Comparison of ENCODE assay signal across 11 mouse cellular contexts in the genomic region with DNA sequence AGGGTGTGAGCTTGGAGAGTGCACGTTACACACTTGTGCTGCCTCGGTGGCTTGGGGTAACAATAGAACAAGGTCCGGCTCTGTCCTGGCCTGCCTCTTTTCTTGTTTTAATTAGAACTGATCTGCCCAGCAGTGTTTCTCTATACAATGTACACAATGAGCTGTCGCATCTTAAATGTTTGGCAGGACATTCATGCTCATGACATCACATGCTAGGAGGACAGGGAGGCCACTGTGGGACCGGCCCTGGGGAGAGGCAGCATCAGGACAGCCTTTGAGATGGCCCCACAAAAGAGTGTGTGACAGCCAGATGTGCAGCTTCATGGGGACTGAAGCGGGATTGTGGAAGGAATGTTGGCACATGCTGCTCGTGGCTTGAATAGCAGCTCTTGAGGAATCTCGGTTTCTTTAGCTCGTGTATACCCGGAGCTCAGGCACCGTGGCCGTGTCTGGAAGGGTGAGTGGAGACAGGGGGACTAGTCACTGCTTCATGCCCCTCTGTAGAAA. TPM values are rescaled to one million over a fixed set of nuclear protein-coding genes. Genes with fewer than 3 reads are reported as not detected.
DNase-seq lines count a peak whose midpoint lies in the region; ATAC-seq and TF ChIP-seq lines count a peak whose summit lies in the region.
"Had no signal": no experiment of that assay in that cellular context is flagged by ENCODE, and none has a peak within 500 bp of the region (broad histone marks: within the 10 kb centered on the region; RNA-seq: fewer than 3 reads in every experiment).

No protein-coding gene starts in this region.

- no peak overlapping the region for H3K4me3 ChIP-seq in kidney, postnatal 0 days (replicated peaks; ENCODE audit: low read depth, low read length)
- no peak overlapping the region for H3K4me3 ChIP-seq in embryonic facial prominence, embryonic 15.5 days (replicated peaks)
- no peak overlapping the region for H3K4me3 ChIP-seq in midbrain, embryonic 12.5 days

- H3K4me1 ChIP-seq in kidney, postnatal 0 days (replicated peaks; ENCODE audit: insufficient read depth, low read length), result no peaks in the 10 kb centered on the region
- H3K4me1 ChIP-seq in embryonic facial prominence, embryonic 15.5 days, result peaks cover 18% of the 10 kb centered on the region
- H3K4me1 ChIP-seq in midbrain, embryonic 12.5 days, result peaks cover 13% of the 10 kb centered on the region

- H3K4me2 ChIP-seq in kidney, postnatal 0 days (ENCODE audit: low read length), result no peak overlapping the region
- no peak overlapping the region for H3K4me2 ChIP-seq in embryonic facial prominence, embryonic 15.5 days (replicated peaks)
- no peak overlapping the region for H3K4me2 ChIP-seq in midbrain, embryonic 12.5 days (replicated peaks)

- no peak for TF ChIP-seq CTCF in kidney, postnatal 0 days (IDR thresholded peaks at IDR 0.05; ENCODE audit: low read depth)

- H3K9me3 ChIP-seq in kidney, postnatal 0 days (replicated peaks; ENCODE audit: low read length), result no peaks in the 10 kb centered on the region
- no peaks in the 10 kb centered on the region for H3K9me3 ChIP-seq in embryonic facial prominence, embryonic 15.5 days (replicated peaks)
- H3K9me3 ChIP-seq in midbrain, embryonic 12.5 days, result no peaks in the 10 kb centered on the region

- DNase-seq in kidney, postnatal 0 days (ENCODE audit: low spot score), result peak; percentile 66
- no peak for DNase-seq in kidney, postnatal 36 days
- DNase-seq in frontal cortex, postnatal 36 days (ENCODE audit: low spot score in 2 of 2), result peak; percentile 26 to 28
- DNase-seq in adrenal gland, postnatal 25 days, result no peak
- no peak for DNase-seq in adipocyte (ENCODE audit: low spot score)
- DNase-seq in spleen, adult 18-20 months, result no peak
- DNase-seq: cerebellum, adult 8-10 months had no signal

- 63% methylated on average over 12 of the region's 12 CpGs for WGBS in kidney, postnatal 0 days
- WGBS in embryonic facial prominence, embryonic 15.5 days, result 22% methylated on average over 12 of the region's 12 CpGs
- 37% methylated on average over 12 of the region's 12 CpGs for WGBS in midbrain, embryonic 12.5 days

- no peak overlapping the region for H3K9ac ChIP-seq in kidney, postnatal 0 days (ENCODE audit: low read depth, low read length)
- H3K9ac ChIP-seq in embryonic facial prominence, embryonic 15.5 days, result no peak overlapping the region
- no peak overlapping the region for H3K9ac ChIP-seq in midbrain, embryonic 12.5 days (replicated peaks)

- H3K36me3 ChIP-seq in kidney, postnatal 0 days (ENCODE audit: insufficient read depth, low read length), result no peaks in the 10 kb centered on the region
- no peaks in the 10 kb centered on the region for H3K36me3 ChIP-seq in embryonic facial prominence, embryonic 15.5 days
- no peaks in the 10 kb centered on the region for H3K36me3 ChIP-seq in midbrain, embryonic 12.5 days

- no peak for ATAC-seq in kidney, postnatal 0 days (replicated peaks; ENCODE audit: low FRiP score, low read depth)
- 0 out of 2 replicates have a peak, but pooled peaks have one; percentile 31 for ATAC-seq in embryonic facial prominence, embryonic 15.5 days (ENCODE audit: insufficient number of reproducible peaks, low FRiP score, low TSS enrichment, low read depth)
- ATAC-seq in midbrain, embryonic 12.5 days (ENCODE audit: low FRiP score, low read depth), result peak; percentile 61

- H3K27ac ChIP-seq in kidney, postnatal 0 days, result peak overlapping the region; percentile 40; the same call in 1 of the 2 replicates
- peak overlapping the region; percentile 58 for H3K27ac ChIP-seq in embryonic facial prominence, embryonic 15.5 days (replicated peaks)
- no peak overlapping the region for H3K27ac ChIP-seq in midbrain, embryonic 12.5 days (replicated peaks)

- no peaks in the 10 kb centered on the region for H3K27me3 ChIP-seq in kidney, postnatal 0 days (ENCODE audit: insufficient read depth, low read length)
- H3K27me3 ChIP-seq in embryonic facial prominence, embryonic 15.5 days, result no peaks in the 10 kb centered on the region
- H3K27me3 ChIP-seq in midbrain, embryonic 12.5 days, result no peaks in the 10 kb centered on the region

RNA-seq across cellular contexts. Expression of a gene that starts 16.7 kb away (rescaled TPM):
- 61.6 and 67.6 TPM in 2 replicates for polyA plus RNA-seq in kidney, postnatal 0 days (2015; fragmentation: Nextera tagmentation; extraction: Ambion mirVana)
- polyA plus RNA-seq in embryonic facial prominence, embryonic 15.5 days (2015; fragmentation: Nextera tagmentation; extraction: Ambion mirVana), result 16.3 and 34.5 TPM in 2 replicates
- 26.3 and 27.5 TPM in 2 replicates for polyA plus RNA-seq in midbrain, embryonic 12.5 days (2016; fragmentation: Nextera tagmentation; extraction: Ambion mirVana)
- total RNA-seq in adrenal gland, postnatal 25 days (2021), result 6.6 and 9.4 TPM in 2 replicates
- total RNA-seq: hematopoietic stem cell, adult 5-6 weeks; MEL had no signal

Comparison
In these comparisons a context has a peak if more than half of its experiments do, and no peak if none do; other contexts are left out.
1. DNase-seq: peak in kidney, postnatal 0 days (single experiment) and frontal cortex, postnatal 36 days (2 of 2); none in kidney, postnatal 36 days (0 of 2), adrenal gland, postnatal 25 days (single experiment), adipocyte (single experiment) and spleen, adult 18-20 months (0 of 2).